Mouse (Mus musculus): ENCODE data around the gene Cachd1. TPM values are rescaled to one million over a fixed set of nuclear protein-coding genes. Genes with fewer than 3 reads are reported as not detected.

Cachd1 gene
- polyA plus RNA-seq, 1 experiment from 2014 or later, result 6.5 TPM

- 70% methylated on average over 3 of the region's 3 CpGs for WGBS (ENCODE audit: insufficient replicate concordance)
- Histone ChIP-seq H3K4me2 (ENCODE audit: low read depth, low read length) (no peak overlapping the region), H3K36me3 (ENCODE audit: control insufficient read depth, insufficient read depth) (no peaks in the 10 kb centered on the region), H3K27me3 (ENCODE audit: control insufficient read depth, insufficient read depth, low read depth, low read length) (no peaks in the 10 kb centered on the region), H3K9me3 (replicated peaks; ENCODE audit: control insufficient read depth, low read length) (no peaks in the 10 kb centered on the region), H3K4me1 (ENCODE audit: control insufficient read depth, low read depth, low read length) (no peaks in the 10 kb centered on the region), H3K4me3 (ENCODE audit: low read depth, low read length) (no peak overlapping the region), H3K9ac (ENCODE audit: low read depth, low read length) (no peak overlapping the region), H3K27ac (ENCODE audit: low read length) (no peak overlapping the region)
- no peak for ATAC-seq (ENCODE audit: low read depth)
These were observed 100.9 kb downstream of the Cachd1 start for GRCm38 (mm10) chr4:100877351-100877750.

- Histone ChIP-seq H3K27ac (ENCODE audit: low read length) (no peak overlapping the region), H3K9me3 (replicated peaks; ENCODE audit: control insufficient read depth, low read length) (no peaks in the 10 kb centered on the region), H3K36me3 (ENCODE audit: control insufficient read depth, insufficient read depth) (no peaks in the 10 kb centered on the region), H3K4me1 (ENCODE audit: control insufficient read depth, low read depth, low read length) (no peaks in the 10 kb centered on the region), H3K4me3 (ENCODE audit: low read depth, low read length) (no peak overlapping the region), H3K9ac (ENCODE audit: low read depth, low read length) (no peak overlapping the region), H3K4me2 (ENCODE audit: low read depth, low read length) (no peak overlapping the region), H3K27me3 (ENCODE audit: control insufficient read depth, insufficient read depth, low read depth, low read length) (no peaks in the 10 kb centered on the region)
- WGBS (ENCODE audit: insufficient replicate concordance), result 54% methylated on average over 8 of the region's 8 CpGs
- ATAC-seq (ENCODE audit: low read depth), result no peak
These were observed 102.9 kb downstream of the Cachd1 start for GRCm38 (mm10) chr4:100879414-100879813.

GRCm38 (mm10) chr4:100880075-100880474 is 103.6 kb downstream of the Cachd1 start:
- WGBS (ENCODE audit: insufficient replicate concordance), result 56% methylated on average over 4 of the region's 4 CpGs
- H3K27ac ChIP-seq (ENCODE audit: low read length), result no peak overlapping the region

GRCm38 (mm10) chr4:100885793-100886742 is 109.6 kb downstream of the Cachd1 start:
- Histone ChIP-seq H3K4me1 (ENCODE audit: control insufficient read depth, low read depth, low read length) (peaks cover 6% of the 10 kb centered on the region), H3K27ac (ENCODE audit: low read length) (no peak overlapping the region), H3K9me3 (replicated peaks; ENCODE audit: control insufficient read depth, low read length) (no peaks in the 10 kb centered on the region), H3K9ac (ENCODE audit: low read depth, low read length) (no peak overlapping the region), H3K4me2 (ENCODE audit: low read depth, low read length) (no peak overlapping the region), H3K27me3 (ENCODE audit: control insufficient read depth, insufficient read depth, low read depth, low read length) (no peaks in the 10 kb centered on the region), H3K36me3 (ENCODE audit: control insufficient read depth, insufficient read depth) (no peaks in the 10 kb centered on the region), H3K4me3 (ENCODE audit: low read depth, low read length) (no peak overlapping the region)
- 0 out of 2 replicates have a peak, but pooled peaks have one; percentile 35 for ATAC-seq (ENCODE audit: low read depth)
- WGBS (ENCODE audit: insufficient replicate concordance), result 19% methylated on average over 19 of the region's 19 CpGs

More at GRCm38 (mm10) chr4:100880075-100880474, 103.6 kb downstream of the Cachd1 start:
- Histone ChIP-seq H3K27me3 (ENCODE audit: control insufficient read depth, insufficient read depth, low read depth, low read length) (no peaks in the 10 kb centered on the region), H3K36me3 (ENCODE audit: control insufficient read depth, insufficient read depth) (no peaks in the 10 kb centered on the region), H3K4me3 (ENCODE audit: low read depth, low read length) (no peak overlapping the region), H3K4me2 (ENCODE audit: low read depth, low read length) (no peak overlapping the region), H3K4me1 (ENCODE audit: control insufficient read depth, low read depth, low read length) (no peaks in the 10 kb centered on the region), H3K9ac (ENCODE audit: low read depth, low read length) (no peak overlapping the region), H3K9me3 (replicated peaks; ENCODE audit: control insufficient read depth, low read length) (no peaks in the 10 kb centered on the region)
- ATAC-seq (ENCODE audit: low read depth), result no peak

GRCm38 (mm10) chr4:100886743-100887416 is 110.4 kb downstream of the Cachd1 start:
- 16% methylated on average over 8 of the region's 8 CpGs for WGBS (ENCODE audit: insufficient replicate concordance)
- ATAC-seq (ENCODE audit: low read depth), result peak; percentile 60
- Histone ChIP-seq H3K27me3 (ENCODE audit: control insufficient read depth, insufficient read depth, low read depth, low read length) (no peaks in the 10 kb centered on the region), H3K27ac (ENCODE audit: low read length) (no peak overlapping the region), H3K4me3 (ENCODE audit: low read depth, low read length) (no peak overlapping the region), H3K4me1 (ENCODE audit: control insufficient read depth, low read depth, low read length) (peaks cover 6% of the 10 kb centered on the region), H3K36me3 (ENCODE audit: control insufficient read depth, insufficient read depth) (no peaks in the 10 kb centered on the region), H3K9ac (ENCODE audit: low read depth, low read length) (no peak overlapping the region), H3K9me3 (replicated peaks; ENCODE audit: control insufficient read depth, low read length) (no peaks in the 10 kb centered on the region), H3K4me2 (ENCODE audit: low read depth, low read length) (no peak overlapping the region)

- H3K9ac ChIP-seq (ENCODE audit: low read depth, low read length), result no peak overlapping the region
- no peaks in the 10 kb centered on the region for H3K36me3 ChIP-seq (ENCODE audit: control insufficient read depth, insufficient read depth)
- H3K4me2 ChIP-seq (ENCODE audit: low read depth, low read length), result no peak overlapping the region
- no peak for ATAC-seq (ENCODE audit: low read depth)
- no peaks in the 10 kb centered on the region for H3K9me3 ChIP-seq (replicated peaks; ENCODE audit: control insufficient read depth, low read length)
- no peak overlapping the region for H3K27ac ChIP-seq (ENCODE audit: low read length)
- whole genome bisulfite sequencing (ENCODE audit: insufficient replicate concordance), result 44% methylated on average over 7 of the region's 7 CpGs
- H3K27me3 ChIP-seq (ENCODE audit: control insufficient read depth, insufficient read depth, low read depth, low read length), result no peaks in the 10 kb centered on the region
- peaks cover 6% of the 10 kb centered on the region for H3K4me1 ChIP-seq (ENCODE audit: control insufficient read depth, low read depth, low read length)
- no peak overlapping the region for H3K4me3 ChIP-seq (ENCODE audit: low read depth, low read length)
These were observed 113.9 kb downstream of the Cachd1 start for GRCm38 (mm10) chr4:100890106-100890970.

- Histone ChIP-seq H3K27ac (ENCODE audit: low read length) (no peak overlapping the region), H3K4me3 (ENCODE audit: low read depth, low read length) (no peak overlapping the region)
- ATAC-seq (ENCODE audit: low read depth), result no peak
These were observed 117.3 kb downstream of the Cachd1 start for GRCm38 (mm10) chr4:100893739-100894138.

GRCm38 (mm10) chr4:100894142-100894541 is 117.7 kb downstream of the Cachd1 start:
- Histone ChIP-seq H3K4me2 (ENCODE audit: low read depth, low read length) (no peak overlapping the region), H3K27me3 (ENCODE audit: control insufficient read depth, insufficient read depth, low read depth, low read length) (no peaks in the 10 kb centered on the region), H3K4me1 (ENCODE audit: control insufficient read depth, low read depth, low read length) (no peaks in the 10 kb centered on the region), H3K36me3 (ENCODE audit: control insufficient read depth, insufficient read depth) (no peaks in the 10 kb centered on the region), H3K4me3 (ENCODE audit: low read depth, low read length) (no peak overlapping the region), H3K9me3 (replicated peaks; ENCODE audit: control insufficient read depth, low read length) (no peaks in the 10 kb centered on the region), H3K9ac (ENCODE audit: low read depth, low read length) (no peak overlapping the region), H3K27ac (ENCODE audit: low read length) (no peak overlapping the region)
- no peak for ATAC-seq (ENCODE audit: low read depth)
- 78% methylated on average over 2 of the region's 2 CpGs for WGBS (ENCODE audit: insufficient replicate concordance)

More at GRCm38 (mm10) chr4:100893739-100894138, 117.3 kb downstream of the Cachd1 start:
- no peak overlapping the region for H3K4me2 ChIP-seq (ENCODE audit: low read depth, low read length)
- no peaks in the 10 kb centered on the region for H3K4me1 ChIP-seq (ENCODE audit: control insufficient read depth, low read depth, low read length)
- H3K27me3 ChIP-seq (ENCODE audit: control insufficient read depth, insufficient read depth, low read depth, low read length), result no peaks in the 10 kb centered on the region
- no peaks in the 10 kb centered on the region for H3K9me3 ChIP-seq (replicated peaks; ENCODE audit: control insufficient read depth, low read length)
- H3K9ac ChIP-seq (ENCODE audit: low read depth, low read length), result no peak overlapping the region
- no peaks in the 10 kb centered on the region for H3K36me3 ChIP-seq (ENCODE audit: control insufficient read depth, insufficient read depth)

All from liver, embryonic 16.5 days (tissue).